Mouse (Mus musculus) pancreas, adult 10 weeks (tissue): Measurements from ENCODE around the gene Cnot4. TPM values are rescaled to one million over a fixed set of nuclear protein-coding genes. Genes with fewer than 3 reads are reported as not detected.

ENCODE experiments used
- polyA plus RNA-seq: library from polyadenylated mRNA; stranded (reverse); fragments of 350-450 nt; fragmentation: Illumina TruSeq; extraction: RNeasy Lipid Tissue Mini Kit (QIAGEN cat#74804); gene quantifications from one replicate; pipeline ENCODE4 v1.2.3, GENCODE M21; 2015; ENCODE audit warnings: low read depth, low replicate concordance; ENCODE audit not compliant: insufficient read depth

The Cnot4 gene
- 4.6 TPM for polyA plus RNA-seq

GRCm38 (mm10) chr6:35133579-35134488 lies at the start of gene Cnot4:
Cnot4 (minus strand) TSS chr6:35133724.

GRCm38 (mm10) chr6:35176979-35177649 lies 43.6 kb upstream of the Cnot4 start, which contains the start of gene Nup205:
Nup205 (plus strand) TSS chr6:35177421.

GRCm38 (mm10) chr6:34988081-34988761 lies 145.3 kb downstream of the Cnot4 start, which contains the start of gene Slc23a4:
Slc23a4 (minus strand) TSS chr6:34988404.

Other genes with a start within 250 kb of the Cnot4 start
- gene Wdr91, start 222.8 kb downstream of the Cnot4 start, polyA plus RNA-seq = 4.0 TPM
- not detected for gene Stra8, start 213.6 kb downstream of the Cnot4 start, polyA plus RNA-seq
- 0.92 TPM for gene Slc23a4, start 145.3 kb downstream of the Cnot4 start, polyA plus RNA-seq
- 3.9 TPM for gene Nup205, start 43.7 kb upstream of the Cnot4 start, polyA plus RNA-seq
- not detected for gene Slc13a4, start 174.4 kb upstream of the Cnot4 start, polyA plus RNA-seq
- 2.9 TPM for gene Fam180a, start 192.4 kb upstream of the Cnot4 start, polyA plus RNA-seq